Mouse (Mus musculus) T-helper 17 cell (primary cell): ENCODE results near the gene Klf7.

Experiments used
- in situ Hi-C, 2 experiments: fragments of 300-600 bp; cut with MboI, MseI; formaldehyde crosslinking; loops; 1 replicate in 1 of 2; 2 replicates in 1 of 2; pipeline ENCODE4 v1.15.1; 2025; ENCODE audit warnings: high pct_unique_total_duplicates in 2 of 2

Gene Klf7

GRCm38 (mm10) chr1:64070947-64071346 is 51.1 kb downstream of the Klf7 start:
- in situ Hi-C loops, result no loop called here

GRCm38 (mm10) chr1:64066320-64067254 is 55.5 kb downstream of the Klf7 start:
- in situ Hi-C loops, result no loop called here

- in situ Hi-C loops, result no loop called here
These were observed 60.6 kb downstream of the Klf7 start for GRCm38 (mm10) chr1:64061488-64061887.

- in situ Hi-C loops, result no loop called here
These were observed 61.2 kb downstream of the Klf7 start for GRCm38 (mm10) chr1:64060699-64061454.

- in situ Hi-C loops, result no loop called here
These were observed 62.0 kb downstream of the Klf7 start for GRCm38 (mm10) chr1:64060116-64060515.

GRCm38 (mm10) chr1:64056541-64056940 is 65.5 kb downstream of the Klf7 start:
- in situ Hi-C loops, result no loop called here

- in situ Hi-C loops, result no loop called here
These were observed 66.1 kb downstream of the Klf7 start for GRCm38 (mm10) chr1:64055978-64056377.

GRCm38 (mm10) chr1:64055210-64055609 is 66.9 kb downstream of the Klf7 start:
- in situ Hi-C loops, result no loop called here

GRCm38 (mm10) chr1:64052069-64052750 is 69.9 kb downstream of the Klf7 start:
- in situ Hi-C loops, result no loop called here

- in situ Hi-C loops, result no loop called here
These were observed 73.5 kb downstream of the Klf7 start for GRCm38 (mm10) chr1:64048567-64048966.

- in situ Hi-C loops, result no loop called here
These were observed 75.3 kb downstream of the Klf7 start for GRCm38 (mm10) chr1:64046802-64047156.

- in situ Hi-C loops, result no loop called here
These were observed 75.8 kb downstream of the Klf7 start for GRCm38 (mm10) chr1:64046087-64046801.

GRCm38 (mm10) chr1:64044577-64044976 is 77.5 kb downstream of the Klf7 start:
- in situ Hi-C loops, result no loop called here

- in situ Hi-C loops, result no loop called here
These were observed 81.2 kb downstream of the Klf7 start for GRCm38 (mm10) chr1:64040831-64041383.

- in situ Hi-C loops, result no loop called here
These were observed 81.9 kb downstream of the Klf7 start for GRCm38 (mm10) chr1:64040061-64040686.

- in situ Hi-C loops, result no loop called here
These were observed 83.7 kb downstream of the Klf7 start for GRCm38 (mm10) chr1:64038343-64038742.

GRCm38 (mm10) chr1:64037800-64038199 is 84.3 kb downstream of the Klf7 start:
- in situ Hi-C loops, result no loop called here

- in situ Hi-C loops, result no loop called here
These were observed 85.1 kb downstream of the Klf7 start for GRCm38 (mm10) chr1:64036881-64037452.

GRCm38 (mm10) chr1:64035804-64036203 is 86.3 kb downstream of the Klf7 start:
- in situ Hi-C loops, result no loop called here

- in situ Hi-C loops, result no loop called here
These were observed 86.8 kb downstream of the Klf7 start for GRCm38 (mm10) chr1:64035087-64035791.
